Mouse (Mus musculus) lung, postnatal 0 days (tissue): ENCODE results near the gene Laptm4a.

Experiments used
- CTCF ChIP-seq: IDR thresholded peaks from 2 replicates; pipeline ENCODE4 v1.5.1; 2016; ENCODE audit warnings: antibody characterized with exemption, mild to moderate bottlenecking
- EP300 ChIP-seq: IDR thresholded peaks from 2 replicates; pipeline ENCODE4 v1.6.1; 2016; ENCODE audit warnings: antibody characterized with exemption, mild to moderate bottlenecking, control low read depth

GRCm38 (mm10) chr12:8954161-8954561, 32.7 kb downstream of the Laptm4a start:
- TF ChIP-seq CTCF (no peak), EP300 (peak; percentile 24; the same call in 1 of the 2 replicates)
